Mouse (Mus musculus) midbrain, postnatal 0 days (tissue): Measurements from ENCODE around the gene Arid1a. TPM values are rescaled to one million over a fixed set of nuclear protein-coding genes. Genes with fewer than 3 reads are reported as not detected.
A peak's percentile ranks its signal among the peaks of the same experiment; 100 is the strongest.

ENCODE experiments used
- ATAC-seq: fragments of 200-750 bp; cut with Nextera tagmentation; 2 replicates; pipeline ENCODE4 v1.8.0; 2017; ENCODE audit warnings: moderate number of reproducible peaks, mild to moderate bottlenecking, moderate TSS enrichment, moderate library complexity; ENCODE audit not compliant: low FRiP score
- DNase-seq: peaks from one replicate; pipeline ENCODE4 v3.0.0-alpha.2; 2015; ENCODE audit warnings: low spot score
- H3K27ac ChIP-seq: fragments of 300-500 bp; sonication (generic); 2 replicates; pipeline ENCODE4 v1.5.1; 2014; ENCODE audit warnings: low read depth, mild to moderate bottlenecking, low read length, mixed read lengths
- H3K27me3 ChIP-seq: fragments of 300-500 bp; sonication (generic); 2 replicates; pipeline ENCODE4 v1.6.1; 2014; ENCODE audit warnings: low read length, control low read depth, mixed read lengths; ENCODE audit not compliant: insufficient read depth
- H3K36me3 ChIP-seq: fragments of 300-500 bp; sonication (generic); 2 replicates; pipeline ENCODE4 v1.6.1; 2014; ENCODE audit warnings: low read length, control low read depth, mixed read lengths; ENCODE audit not compliant: insufficient read depth
- H3K4me1 ChIP-seq: fragments of 300-500 bp; sonication (generic); 2 replicates; pipeline ENCODE4 v1.6.1; 2014; ENCODE audit warnings: mild to moderate bottlenecking, control low read depth, antibody characterized with exemption, low read length, mixed read lengths; ENCODE audit not compliant: insufficient read depth
- H3K4me2 ChIP-seq: fragments of 300-500 bp; sonication (generic); 2 replicates; pipeline ENCODE4 v1.6.1; 2014; ENCODE audit warnings: low read depth, mild to moderate bottlenecking, low read length, mixed read lengths; ENCODE audit not compliant: poor library complexity, severe bottlenecking
- H3K4me3 ChIP-seq: fragments of 300-500 bp; sonication (generic); 2 replicates; pipeline ENCODE4 v1.5.1; 2014; ENCODE audit warnings: low read depth, mild to moderate bottlenecking, low read length, moderate library complexity
- H3K9ac ChIP-seq: fragments of 300-500 bp; sonication (generic); replicated peaks from 2 replicates; pipeline ENCODE4 v1.6.1; 2014; ENCODE audit warnings: mild to moderate bottlenecking, low read length, moderate library complexity, mixed read lengths; ENCODE audit not compliant: poor library complexity, severe bottlenecking
- H3K9me3 ChIP-seq: fragments of 300-500 bp; sonication (generic); 2 replicates; pipeline ENCODE4 v1.6.1; 2016; ENCODE audit warnings: low read length, control low read depth
- CTCF ChIP-seq: IDR thresholded peaks from 2 replicates; pipeline ENCODE4 v1.5.1; 2016; ENCODE audit warnings: antibody characterized with exemption, mild to moderate bottlenecking
- WGBS: fragments of 180-500 bp; shearing (Covaris S2); extraction: QIAGEN DNeasy Blood & Tissue Kit; methylation state at CpG from one replicate; pipeline ENCODE4 v1.1.7; 2014; 5-methylcytosine and 5-hydroxymethylcytosine counted together
- microRNA-seq: library from miRNA; unstranded; fragments of <30 nt; microRNA quantifications from one replicate; pipeline ENCODE4, GENCODE M21; 2016; ENCODE audit warnings: borderline number of aligned reads
- polyA plus RNA-seq: library from polyadenylated mRNA; unstranded; fragments of >200 nt; fragmentation: Nextera tagmentation; extraction: Ambion mirVana; gene quantifications from 2 replicates; pipeline ENCODE4 v1.2.1, GENCODE M21; 2015
- total RNA-seq: library from RNA; depleted of rRNA; stranded (reverse); fragments of >200 nt; gene quantifications from 2 replicates; pipeline ENCODE4 v1.2.3, GENCODE M21; 2014; rRNA removed

The Arid1a gene
- total and polyA plus RNA-seq, 2 experiments from 2014 or later: 19.5 to 66.2 TPM

DNA sequence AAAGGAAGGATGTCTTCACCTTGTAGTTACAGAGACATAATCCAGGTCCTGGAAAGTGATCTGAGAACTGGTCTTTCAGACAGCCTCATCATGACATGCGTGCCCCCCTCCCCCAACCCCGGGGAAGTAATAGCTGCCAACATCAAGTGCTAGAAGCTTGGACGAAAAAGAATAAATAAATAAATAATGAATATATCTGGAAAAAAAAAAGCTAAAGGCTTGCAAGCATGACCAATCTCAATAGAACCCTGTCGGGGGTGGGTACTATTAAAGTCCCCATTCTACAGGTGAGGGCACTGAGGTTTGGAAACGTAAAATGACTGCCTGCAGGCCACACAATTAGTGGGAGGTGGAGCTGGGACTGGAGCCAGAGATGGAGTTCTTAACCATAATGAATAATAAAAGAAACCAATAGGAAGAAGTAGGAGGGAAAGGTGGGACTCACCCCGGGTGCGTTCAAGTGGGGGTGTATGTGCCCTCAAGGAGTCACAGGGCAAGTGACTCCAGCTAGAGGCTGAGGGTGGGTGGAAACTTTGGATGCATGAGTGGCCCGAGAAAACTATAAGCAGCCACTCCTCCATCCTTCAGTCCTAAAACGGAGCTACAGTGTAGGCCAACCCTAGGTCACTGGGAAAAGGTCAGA lies 124.7 kb downstream of the Arid1a start:
- WGBS: 32% methylated on average over 9 of the region's 9 CpGs
- peaks cover 3% of the 10 kb centered on the region for H3K36me3 ChIP-seq
- H3K4me3 ChIP-seq: peak overlapping the region; percentile 85
- H3K27me3 ChIP-seq: no peaks in the 10 kb centered on the region
- H3K9ac ChIP-seq: peak overlapping the region; percentile 92
- peak overlapping the region; percentile 87; the same call in 1 of the 2 replicates for H3K27ac ChIP-seq
- DNase-seq (no peak), ATAC-seq (no peak)
- TF ChIP-seq CTCF: no peak
- peaks cover 14% of the 10 kb centered on the region for H3K4me1 ChIP-seq
- peak overlapping the region; percentile 92 for H3K4me2 ChIP-seq
- no peaks in the 10 kb centered on the region for H3K9me3 ChIP-seq

GRCm38 (mm10) chr4:133631071-133631768 lies 125.3 kb downstream of the Arid1a start:
- no peak overlapping the region for H3K9ac ChIP-seq

DNA sequence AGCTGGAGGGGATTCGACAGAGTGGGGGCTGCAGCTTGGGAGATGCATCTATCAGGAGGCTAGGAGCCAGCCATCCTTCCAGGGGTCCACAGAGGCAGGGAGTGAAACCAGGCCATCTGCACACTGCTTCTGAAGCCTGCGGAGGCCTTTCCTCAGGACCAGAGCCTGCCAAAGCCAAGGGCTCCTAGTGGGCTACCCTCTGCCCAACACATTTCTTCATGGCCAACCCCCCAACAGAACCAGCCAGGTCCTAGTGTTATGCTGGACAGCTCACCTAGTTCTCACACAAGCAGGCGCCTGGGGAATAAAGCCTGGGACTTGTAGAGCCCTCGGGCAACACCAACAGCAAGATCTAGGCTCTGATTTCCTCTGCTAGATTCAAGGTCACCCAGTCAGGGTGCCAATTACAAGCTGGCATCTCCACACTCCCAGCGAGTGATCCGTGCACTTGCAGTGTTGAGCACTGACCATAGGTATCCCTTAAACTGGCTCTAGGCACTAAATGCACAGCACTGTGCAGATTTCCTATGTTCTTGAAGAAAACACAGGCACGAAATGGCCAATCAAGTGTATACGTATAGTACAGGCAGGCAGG lies 126.1 kb downstream of the Arid1a start:
- H3K4me2 ChIP-seq: no peak overlapping the region
- no peak overlapping the region for H3K4me3 ChIP-seq
- 94% methylated on average over 8 of the region's 8 CpGs for WGBS

More at GRCm38 (mm10) chr4:133631071-133631768, 125.3 kb downstream of the Arid1a start:
- Histone ChIP-seq H3K4me3 (no peak overlapping the region), H3K4me1 (peaks cover 14% of the 10 kb centered on the region), H3K36me3 (peaks cover 7% of the 10 kb centered on the region), H3K27ac (0 out of 2 replicates have a peak overlapping the region, but pooled peaks have one; percentile 1), H3K4me2 (peak overlapping the region; percentile 92; the same call in 1 of the 2 replicates), H3K27me3 (no peaks in the 10 kb centered on the region), H3K9me3 (no peaks in the 10 kb centered on the region)
- DNase-seq: no peak
- 88% methylated on average over 14 of the region's 14 CpGs for WGBS
- TF ChIP-seq CTCF: no peak
- no peak for ATAC-seq

DNA sequence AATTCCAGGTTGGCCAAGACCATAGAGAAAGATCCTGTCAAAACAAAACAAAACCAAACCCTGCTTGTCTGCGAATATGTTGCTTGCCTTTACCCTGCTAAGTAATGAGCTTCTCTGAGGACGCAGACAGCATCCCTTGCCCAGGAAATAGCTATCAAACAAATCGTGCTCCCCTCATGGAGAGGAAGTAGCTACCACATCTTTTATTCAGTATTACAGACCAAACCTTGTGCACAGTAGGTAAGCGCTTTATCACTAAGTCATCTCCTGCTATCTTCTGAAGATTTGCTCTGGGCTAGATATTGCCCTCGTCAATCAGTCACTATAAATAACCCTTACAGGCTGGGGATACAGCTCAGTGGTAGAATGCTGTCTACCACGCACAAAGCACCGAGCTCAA lies 127.4 kb downstream of the Arid1a start:
- Histone ChIP-seq H3K4me3 (no peak overlapping the region), H3K4me2 (no peak overlapping the region), H3K9ac (no peak overlapping the region), H3K36me3 (peaks cover 25% of the 10 kb centered on the region), H3K27me3 (no peaks in the 10 kb centered on the region), H3K27ac (no peak overlapping the region), H3K4me1 (peaks cover 14% of the 10 kb centered on the region), H3K9me3 (no peaks in the 10 kb centered on the region)
- TF ChIP-seq CTCF: no peak
- DNase-seq: no peak
- WGBS: 84% methylated on average over 7 of the region's 7 CpGs
- no peak for ATAC-seq

More for the DNA sequence above, 126.1 kb downstream of the Arid1a start:
- ATAC-seq: no peak
- Histone ChIP-seq H3K9me3 (no peaks in the 10 kb centered on the region), H3K27ac (no peak overlapping the region), H3K36me3 (peaks cover 15% of the 10 kb centered on the region), H3K4me1 (peaks cover 14% of the 10 kb centered on the region), H3K27me3 (no peaks in the 10 kb centered on the region), H3K9ac (no peak overlapping the region)
- no peak for TF ChIP-seq CTCF
- no peak for DNase-seq

Small RNA genes within 50 kb of the gene (microRNA-seq; reads per million reads assigned to microRNA genes)
- not detected for gene Mir7227

Other genes with a start within 250 kb of the Arid1a start
- gene Kdf1, start 237.8 kb downstream of the Arid1a start, total RNA-seq: 0.47 and 2.0 TPM in 2 replicates
- 0.77 and 1.2 TPM in 2 replicates for gene Kdf1, start 237.8 kb downstream of the Arid1a start, polyA plus RNA-seq
- gene Nudc, start 210.8 kb downstream of the Arid1a start, total RNA-seq: 94.8 and 109 TPM in 2 replicates
- 227 and 262 TPM in 2 replicates for gene Nudc, start 210.8 kb downstream of the Arid1a start, polyA plus RNA-seq
- gene Nr0b2, start 203.4 kb downstream of the Arid1a start, total RNA-seq: not detected in 2 replicates
- gene Nr0b2, start 203.4 kb downstream of the Arid1a start, polyA plus RNA-seq: not detected in 2 replicates
- 8.7 and 10.3 TPM in 2 replicates for gene Gpatch3, start 182.0 kb downstream of the Arid1a start, total RNA-seq
- 5.6 and 6.3 TPM in 2 replicates for gene Gpatch3, start 182.0 kb downstream of the Arid1a start, polyA plus RNA-seq
- 22.7 and 23.6 TPM in 2 replicates for gene Gpn2, start 172.4 kb downstream of the Arid1a start, total RNA-seq
- gene Gpn2, start 172.4 kb downstream of the Arid1a start, polyA plus RNA-seq: 16.2 and 16.7 TPM in 2 replicates
- 2.0 and 3.6 TPM in 2 replicates for gene Sfn, start 154.6 kb downstream of the Arid1a start, total RNA-seq
- gene Sfn, start 154.6 kb downstream of the Arid1a start, polyA plus RNA-seq: 0.67 and 0.86 TPM in 2 replicates
- gene Zdhhc18, start 106.6 kb downstream of the Arid1a start, total RNA-seq: 19.2 and 26.7 TPM in 2 replicates
- 5.9 and 7.3 TPM in 2 replicates for gene Zdhhc18, start 106.6 kb downstream of the Arid1a start, polyA plus RNA-seq
- gene Pigv, start 84.1 kb downstream of the Arid1a start, total RNA-seq: 8.9 and 15.9 TPM in 2 replicates
- 13.5 and 14.8 TPM in 2 replicates for gene Pigv, start 84.1 kb downstream of the Arid1a start, polyA plus RNA-seq
- gene Rps6ka1, start 131.0 kb upstream of the Arid1a start, total RNA-seq: 25.2 and 30.9 TPM in 2 replicates
- gene Rps6ka1, start 131.0 kb upstream of the Arid1a start, polyA plus RNA-seq: 20.4 and 21.6 TPM in 2 replicates
- gene Hmgn2, start 211.9 kb upstream of the Arid1a start, total RNA-seq: 231 and 262 TPM in 2 replicates
- gene Hmgn2, start 211.9 kb upstream of the Arid1a start, polyA plus RNA-seq: 858 and 919 TPM in 2 replicates
- 45.6 and 46.2 TPM in 2 replicates for gene Dhdds, start 244.1 kb upstream of the Arid1a start, total RNA-seq
- 38.3 and 42.6 TPM in 2 replicates for gene Dhdds, start 244.1 kb upstream of the Arid1a start, polyA plus RNA-seq